Mouse (Mus musculus): ENCODE results near the gene Pin1rt1. TPM values are rescaled to one million over a fixed set of nuclear protein-coding genes. Genes with fewer than 3 reads are reported as not detected.

Pin1rt1 gene
- total and polyA plus RNA-seq, 3 experiments: 0.07 TPM; not detected in 2

DNA sequence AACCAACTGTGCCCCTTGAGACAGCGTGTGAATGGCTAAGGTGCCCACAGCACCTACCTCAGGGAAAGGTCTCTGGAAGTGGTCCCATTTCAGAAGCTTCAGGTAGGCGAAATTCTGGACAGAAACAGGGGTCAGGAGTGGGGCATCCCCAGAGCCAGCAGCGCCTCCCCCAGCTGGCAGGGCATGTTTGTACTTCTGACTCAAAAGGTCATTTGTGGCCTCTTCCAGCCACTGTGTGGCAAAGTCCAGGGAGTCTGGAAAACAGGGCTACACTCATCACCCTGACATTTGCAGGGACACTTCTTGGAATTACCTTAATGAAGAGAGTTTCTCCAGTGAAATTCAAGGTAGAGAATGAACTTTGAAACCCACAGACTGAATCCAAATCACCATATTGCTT lies 27.9 kb downstream of the Pin1rt1 start:
- no peaks in the 10 kb centered on the region for H3K27me3 ChIP-seq (ENCODE audit: control insufficient read depth in 1 of 2, insufficient read depth in 2 of 2, low read length in 2 of 2)
- H3K36me3 ChIP-seq (ENCODE audit: control insufficient read depth in 1 of 2, insufficient read depth in 2 of 2, low read length in 2 of 2): peaks cover 0 to 3% of the 10 kb centered on the region in 2 experiments; a peak in 2 of 4 replicates
- H3K9ac ChIP-seq (ENCODE audit: control insufficient read depth, low read depth, low read length, poor library complexity, severe bottlenecking): no peak overlapping the region
- H3K4me1 ChIP-seq (ENCODE audit: control insufficient read depth in 1 of 2, insufficient read depth in 2 of 2, low read length in 2 of 2): peaks cover 4 to 11% of the 10 kb centered on the region in 2 experiments; a peak in 2 of 4 replicates
- no peaks in the 10 kb centered on the region for H3K79me2 ChIP-seq (ENCODE audit: control insufficient read depth, insufficient read depth, low read length, poor library complexity)
- no peak overlapping the region for H3K27ac ChIP-seq (ENCODE audit: control insufficient read depth, low read depth, low read length)
- H3K9me3 ChIP-seq (replicated peaks; ENCODE audit: insufficient read depth, low read length): no peaks in the 10 kb centered on the region
- TF ChIP-seq GABPA (IDR thresholded peaks at IDR 0.05; ENCODE audit: low read depth, low read length) (no peak), USF1 (IDR thresholded peaks at IDR 0.05; ENCODE audit: low read depth, low read length) (no peak), KAT2A (conservative IDR thresholded peaks at IDR 0.05; ENCODE audit: low read depth, low read length) (no peak), ELF1 (IDR thresholded peaks at IDR 0.05; ENCODE audit: low read depth, low read length) (no peak), ETS1 (IDR thresholded peaks at IDR 0.05; ENCODE audit: low read depth, low read length) (no peak), SMC3 (IDR thresholded peaks at IDR 0.05; ENCODE audit: low read depth, low read length) (no peak), CTCF (IDR thresholded peaks at IDR 0.05 in 2 of 3, conservative IDR thresholded peaks at IDR 0.05 in 1 of 3; ENCODE audit: control insufficient read depth in 1 of 3, insufficient read depth in 1 of 3, low read depth in 2 of 3, low read length in 3 of 3, poor library complexity in 1 of 3, severe bottlenecking in 1 of 3) (no peak), USF2 (IDR thresholded peaks at IDR 0.05; ENCODE audit: borderline replicate concordance in 1 of 2, insufficient read depth in 1 of 2, low read depth in 1 of 2, low read length in 2 of 2) (no peak), TAL1 (IDR thresholded peaks at IDR 0.05; ENCODE audit: low read length) (no peak), MAFK (IDR thresholded peaks at IDR 0.05; ENCODE audit: borderline replicate concordance, low read depth, low read length) (no peak), EP300 (IDR thresholded peaks at IDR 0.05; ENCODE audit: low read depth in 1 of 2, low read length in 2 of 2) (no peak), CHD2 (IDR thresholded peaks at IDR 0.05; ENCODE audit: low read length) (no peak), SIN3A (IDR thresholded peaks at IDR 0.05; ENCODE audit: low read length) (no peak), MAZ (IDR thresholded peaks at IDR 0.05; ENCODE audit: low read depth, low read length) (no peak), ZNF384 (IDR thresholded peaks at IDR 0.05; ENCODE audit: low read depth, low read length) (no peak), MAX (IDR thresholded peaks at IDR 0.05; ENCODE audit: low read length) (no peak), MYB (IDR thresholded peaks at IDR 0.05; ENCODE audit: low read depth, low read length) (no peak)
- H3K4me3 ChIP-seq (ENCODE audit: control insufficient read depth in 1 of 2, insufficient read depth in 1 of 2, low read depth in 2 of 2, low read length in 2 of 2): no peak overlapping the region
- DNase-seq (ENCODE audit: low read depth, low spot score): no peak

DNA sequence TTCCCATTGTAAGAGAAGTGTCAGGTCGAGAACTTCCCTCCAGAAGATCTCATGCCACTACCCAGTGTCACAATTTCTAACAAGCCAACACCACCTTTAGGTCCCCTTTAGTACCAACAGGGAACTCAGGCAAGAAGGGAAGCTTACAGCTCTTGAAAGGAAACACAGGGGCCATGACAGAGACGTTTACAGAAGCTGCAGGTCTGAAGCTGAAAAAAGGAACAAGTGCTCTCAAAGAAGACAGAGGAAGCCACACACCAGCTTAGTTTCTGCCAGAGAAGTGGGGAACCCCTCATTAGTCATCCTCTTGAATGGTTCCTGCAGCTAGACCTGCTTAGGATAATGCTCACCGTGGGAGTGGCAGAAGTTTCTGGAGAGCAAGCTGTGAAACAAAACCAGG lies 28.9 kb downstream of the Pin1rt1 start:
- Histone ChIP-seq H3K36me3 (ENCODE audit: control insufficient read depth in 1 of 2, insufficient read depth in 2 of 2, low read length in 2 of 2) (peaks cover 0 to 3% of the 10 kb centered on the region in 2 experiments; a peak in 2 of 4 replicates), H3K4me3 (ENCODE audit: control insufficient read depth in 1 of 2, insufficient read depth in 1 of 2, low read depth in 2 of 2, low read length in 2 of 2) (no peak overlapping the region), H3K27ac (ENCODE audit: control insufficient read depth, low read depth, low read length) (peak overlapping the region; percentile 54), H3K79me2 (ENCODE audit: control insufficient read depth, insufficient read depth, low read length, poor library complexity) (no peaks in the 10 kb centered on the region), H3K27me3 (ENCODE audit: control insufficient read depth in 1 of 2, insufficient read depth in 2 of 2, low read length in 2 of 2) (no peaks in the 10 kb centered on the region), H3K9me3 (replicated peaks; ENCODE audit: insufficient read depth, low read length) (no peaks in the 10 kb centered on the region), H3K9ac (ENCODE audit: control insufficient read depth, low read depth, low read length, poor library complexity, severe bottlenecking) (no peak overlapping the region), H3K4me1 (ENCODE audit: control insufficient read depth in 1 of 2, insufficient read depth in 2 of 2, low read length in 2 of 2) (peaks cover 4 to 11% of the 10 kb centered on the region in 2 experiments; a peak in 2 of 4 replicates)
- TF ChIP-seq USF1 (IDR thresholded peaks at IDR 0.05; ENCODE audit: low read depth, low read length) (no peak), MAFK (IDR thresholded peaks at IDR 0.05; ENCODE audit: borderline replicate concordance, low read depth, low read length) (no peak), POLR2AphosphoS2 (IDR thresholded peaks at IDR 0.05; ENCODE audit: low read length) (no peak), GATA1 (IDR thresholded peaks at IDR 0.05; ENCODE audit: low read depth, low read length) (no peak), POLR2A (IDR thresholded peaks at IDR 0.05; ENCODE audit: control insufficient read depth in 1 of 2, insufficient read depth in 1 of 2, low read depth in 1 of 2, low read length in 2 of 2, poor library complexity in 1 of 2) (no peak), ELF1 (IDR thresholded peaks at IDR 0.05; ENCODE audit: low read depth, low read length) (no peak), POLR2AphosphoS5 (IDR thresholded peaks at IDR 0.05; ENCODE audit: borderline replicate concordance, low read depth, low read length) (no peak), MYB (IDR thresholded peaks at IDR 0.05; ENCODE audit: low read depth, low read length) (no peak), GABPA (IDR thresholded peaks at IDR 0.05; ENCODE audit: low read depth, low read length) (no peak), TBP (IDR thresholded peaks at IDR 0.05; ENCODE audit: low read depth, low read length) (no peak), MXI1 (IDR thresholded peaks at IDR 0.05; ENCODE audit: low read depth, low read length) (no peak), MAZ (IDR thresholded peaks at IDR 0.05; ENCODE audit: low read depth, low read length) (no peak), ZNF384 (IDR thresholded peaks at IDR 0.05; ENCODE audit: low read depth, low read length) (no peak), CHD2 (IDR thresholded peaks at IDR 0.05; ENCODE audit: low read length) (no peak), KAT2A (conservative IDR thresholded peaks at IDR 0.05; ENCODE audit: low read depth, low read length) (no peak), NRF1 (IDR thresholded peaks at IDR 0.05; ENCODE audit: insufficient read depth, low read depth, low read length, poor library complexity, severe bottlenecking) (no peak), CTCF (IDR thresholded peaks at IDR 0.05 in 2 of 3, conservative IDR thresholded peaks at IDR 0.05 in 1 of 3; ENCODE audit: control insufficient read depth in 1 of 3, insufficient read depth in 1 of 3, low read depth in 2 of 3, low read length in 3 of 3, poor library complexity in 1 of 3, severe bottlenecking in 1 of 3) (no peak), RCOR1 (IDR thresholded peaks at IDR 0.05; ENCODE audit: low read depth, low read length) (no peak), SMC3 (IDR thresholded peaks at IDR 0.05; ENCODE audit: low read depth, low read length) (no peak), SIN3A (IDR thresholded peaks at IDR 0.05; ENCODE audit: low read length) (no peak)
- DNase-seq (ENCODE audit: low read depth, low spot score): peak; percentile 88
